Mouse (Mus musculus) cortical plate, adult 2 months (tissue): ENCODE data around the gene Srgap1.

Experiments used
- CTCF ChIP-seq: fragments of 200-500 bp; IDR thresholded peaks from 2 replicates; pipeline ENCODE4 v1.5.1; 2011; ENCODE audit warnings: mild to moderate bottlenecking, control low read depth, low read length; ENCODE audit not compliant: insufficient read depth; ENCODE audit errors: extremely low read depth
- POLR2A ChIP-seq: fragments of 200-500 bp; IDR thresholded peaks from 2 replicates; pipeline ENCODE4 v1.6.1; 2011; ENCODE audit warnings: mild to moderate bottlenecking, low read length, control low read depth; ENCODE audit not compliant: insufficient read depth; ENCODE audit errors: extremely low read depth

DNA sequence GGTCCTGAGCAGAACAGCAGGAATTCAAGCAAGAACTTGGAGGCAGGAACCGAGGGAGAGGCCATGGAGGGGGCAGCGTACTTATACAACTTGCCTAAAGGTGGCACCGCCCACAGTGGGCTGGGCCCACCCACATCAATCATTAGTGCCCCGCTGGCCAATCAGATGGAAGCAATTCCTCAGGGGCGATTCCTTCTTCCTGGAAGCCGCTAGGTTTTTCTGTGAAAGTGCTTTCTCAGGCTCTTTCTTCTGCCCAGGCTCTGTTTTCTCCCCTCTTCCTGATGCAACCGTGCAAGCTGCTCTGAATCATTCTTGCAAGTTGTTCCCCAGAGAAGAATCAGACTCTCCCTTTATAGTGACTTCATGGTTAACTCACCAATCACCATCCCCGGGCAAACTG, 144.5 kb downstream of the Srgap1 start:
- no peak for TF ChIP-seq CTCF
- TF ChIP-seq POLR2A: no peak
